Mouse (Mus musculus): Measurements from ENCODE around the gene Zfp961. TPM values are rescaled to one million over a fixed set of nuclear protein-coding genes. Genes with fewer than 3 reads are reported as not detected.
"Not testable (repeated sequence)": the region's sequence is repeated elsewhere in the genome, so short reads cannot be mapped to it uniquely, and the experiment has no call there.

Gene Zfp961
- polyA plus RNA-seq, 1 experiment from 2014 or later = 27.3 TPM

- no peaks in the 10 kb centered on the region for H3K9me3 ChIP-seq
- H3K27me3 ChIP-seq (replicated peaks; ENCODE audit: low read depth, poor library complexity, severe bottlenecking) = no peaks in the 10 kb centered on the region
- H3K36me3 ChIP-seq (replicated peaks) = no peaks in the 10 kb centered on the region
- H3K4me3 ChIP-seq = no peak overlapping the region
- DNase-seq (ENCODE audit: low spot score) = no peak
- H3K27ac ChIP-seq (replicated peaks) = no peak overlapping the region
- 78% methylated on average over 3 of the region's 3 CpGs for WGBS
- H3K4me1 ChIP-seq = no peaks in the 10 kb centered on the region
Observed at GRCm38 (mm10) chr8:72005912-72006311, 55.1 kb downstream of the Zfp961 start.

GRCm38 (mm10) chr8:72006763-72007162 lies 55.9 kb downstream of the Zfp961 start:
- Histone ChIP-seq H3K27ac (replicated peaks) (no peak overlapping the region), H3K9me3 (no peaks in the 10 kb centered on the region), H3K27me3 (replicated peaks; ENCODE audit: low read depth, poor library complexity, severe bottlenecking) (no peaks in the 10 kb centered on the region), H3K36me3 (replicated peaks) (no peaks in the 10 kb centered on the region), H3K4me1 (no peaks in the 10 kb centered on the region), H3K4me3 (no peak overlapping the region)
- 81% methylated on average over 1 of the region's 1 CpGs for WGBS
- no peak for DNase-seq (ENCODE audit: low spot score)

GRCm38 (mm10) chr8:72008134-72008641 lies 57.4 kb downstream of the Zfp961 start:
- Histone ChIP-seq H3K27me3 (replicated peaks; ENCODE audit: low read depth, poor library complexity, severe bottlenecking) (no peaks in the 10 kb centered on the region), H3K4me3 (no peak overlapping the region), H3K36me3 (replicated peaks) (no peaks in the 10 kb centered on the region), H3K4me1 (no peaks in the 10 kb centered on the region), H3K27ac (replicated peaks) (no peak overlapping the region), H3K9me3 (no peaks in the 10 kb centered on the region)
- DNase-seq (ENCODE audit: low spot score) = no peak
- 72% methylated on average over 3 of the region's 3 CpGs for WGBS

- H3K36me3 ChIP-seq (replicated peaks) = no peaks in the 10 kb centered on the region
- no peak for DNase-seq (ENCODE audit: low spot score)
- WGBS = 71% methylated on average over 3 of the region's 3 CpGs
Observed at GRCm38 (mm10) chr8:72009473-72009872, 58.6 kb downstream of the Zfp961 start, which contains the start of gene Cyp4f18. TSS of gene Cyp4f18 (minus strand) at chr8:72009626.

GRCm38 (mm10) chr8:72013506-72014228 lies 62.8 kb downstream of the Zfp961 start:
- H3K27ac ChIP-seq (replicated peaks); H3K4me1 ChIP-seq; DNase-seq (ENCODE audit: low spot score); H3K36me3 ChIP-seq (replicated peaks); H3K27me3 ChIP-seq (replicated peaks; ENCODE audit: low read depth, poor library complexity, severe bottlenecking); H3K4me3 ChIP-seq; H3K9me3 ChIP-seq: not testable (repeated sequence)
- 70% methylated on average over 6 of the region's 6 CpGs for WGBS

More at GRCm38 (mm10) chr8:72009473-72009872, 58.6 kb downstream of the Zfp961 start, which contains the start of gene Cyp4f18:
- no peak within 1 kb of the TSS for H3K4me3 ChIP-seq
- H3K27ac ChIP-seq (replicated peaks) = no peak within 1 kb of the TSS
- H3K9me3 ChIP-seq = no peaks in the 10 kb centered on the region
- H3K27me3 ChIP-seq (replicated peaks; ENCODE audit: low read depth, poor library complexity, severe bottlenecking) = no peaks in the 10 kb centered on the region
- no peaks in the 10 kb centered on the region for H3K4me1 ChIP-seq

- H3K27me3 ChIP-seq (replicated peaks; ENCODE audit: low read depth, poor library complexity, severe bottlenecking); H3K4me1 ChIP-seq; H3K4me3 ChIP-seq; H3K9me3 ChIP-seq; DNase-seq (ENCODE audit: low spot score); H3K27ac ChIP-seq (replicated peaks); H3K36me3 ChIP-seq (replicated peaks): not testable (repeated sequence)
- 83% methylated on average over 2 of the region's 2 CpGs for WGBS
Observed at GRCm38 (mm10) chr8:72017339-72017738, 66.5 kb downstream of the Zfp961 start.

GRCm38 (mm10) chr8:72018141-72018540 lies 67.3 kb downstream of the Zfp961 start:
- Histone ChIP-seq H3K4me1 (no peaks in the 10 kb centered on the region), H3K9me3 (no peaks in the 10 kb centered on the region), H3K27me3 (replicated peaks; ENCODE audit: low read depth, poor library complexity, severe bottlenecking) (no peaks in the 10 kb centered on the region), H3K27ac (replicated peaks) (no peak overlapping the region), H3K4me3 (no peak overlapping the region), H3K36me3 (replicated peaks) (no peaks in the 10 kb centered on the region)
- DNase-seq (ENCODE audit: low spot score) = no peak
- WGBS = 82% methylated on average over 2 of the region's 2 CpGs

- 84% methylated on average over 1 of the region's 1 CpGs for WGBS
- DNase-seq (ENCODE audit: low spot score); H3K9me3 ChIP-seq; H3K27me3 ChIP-seq (replicated peaks; ENCODE audit: low read depth, poor library complexity, severe bottlenecking); H3K36me3 ChIP-seq (replicated peaks); H3K4me3 ChIP-seq; H3K4me1 ChIP-seq; H3K27ac ChIP-seq (replicated peaks): not testable (repeated sequence)
Observed at GRCm38 (mm10) chr8:72019022-72019421, 68.2 kb downstream of the Zfp961 start.

GRCm38 (mm10) chr8:72019816-72020215 lies 69.0 kb downstream of the Zfp961 start:
- DNase-seq (ENCODE audit: low spot score) = no peak
- no peak overlapping the region for H3K27ac ChIP-seq (replicated peaks)
- no peaks in the 10 kb centered on the region for H3K36me3 ChIP-seq (replicated peaks)
- 65% methylated on average over 2 of the region's 2 CpGs for WGBS
- H3K4me1 ChIP-seq = no peaks in the 10 kb centered on the region
- no peak overlapping the region for H3K4me3 ChIP-seq
- H3K9me3 ChIP-seq = no peaks in the 10 kb centered on the region
- no peaks in the 10 kb centered on the region for H3K27me3 ChIP-seq (replicated peaks; ENCODE audit: low read depth, poor library complexity, severe bottlenecking)

- not testable (repeated sequence) for H3K36me3 ChIP-seq (replicated peaks); DNase-seq (ENCODE audit: low spot score); H3K27ac ChIP-seq (replicated peaks); H3K4me1 ChIP-seq; H3K9me3 ChIP-seq; H3K4me3 ChIP-seq; H3K27me3 ChIP-seq (replicated peaks; ENCODE audit: low read depth, poor library complexity, severe bottlenecking)
- 13% methylated on average over 5 of the region's 9 CpGs for WGBS
Observed at GRCm38 (mm10) chr8:72024886-72025285, 74.0 kb downstream of the Zfp961 start.

- H3K27me3 ChIP-seq (replicated peaks; ENCODE audit: low read depth, poor library complexity, severe bottlenecking); H3K36me3 ChIP-seq (replicated peaks); H3K4me1 ChIP-seq; H3K9me3 ChIP-seq; H3K4me3 ChIP-seq; DNase-seq (ENCODE audit: low spot score); H3K27ac ChIP-seq (replicated peaks): not testable (repeated sequence)
- 31% methylated on average over 4 of the region's 4 CpGs for WGBS
Observed at GRCm38 (mm10) chr8:72032926-72033325, 82.1 kb downstream of the Zfp961 start.

GRCm38 (mm10) chr8:72040918-72041317 lies 90.1 kb downstream of the Zfp961 start, which contains the start of gene Olfr372:
TSS of gene Olfr372 (plus strand) at chr8:72041218.
- DNase-seq (ENCODE audit: low spot score); H3K27ac ChIP-seq (replicated peaks); H3K4me1 ChIP-seq; H3K27me3 ChIP-seq (replicated peaks; ENCODE audit: low read depth, poor library complexity, severe bottlenecking); H3K36me3 ChIP-seq (replicated peaks); H3K4me3 ChIP-seq; H3K9me3 ChIP-seq: not testable (repeated sequence)
- WGBS = 89% methylated on average over 4 of the region's 4 CpGs

- no peak overlapping the region for H3K4me3 ChIP-seq
- H3K36me3 ChIP-seq (replicated peaks) = no peaks in the 10 kb centered on the region
- H3K9me3 ChIP-seq = no peaks in the 10 kb centered on the region
- H3K4me1 ChIP-seq = no peaks in the 10 kb centered on the region
- no peak overlapping the region for H3K27ac ChIP-seq (replicated peaks)
- no peaks in the 10 kb centered on the region for H3K27me3 ChIP-seq (replicated peaks; ENCODE audit: low read depth, poor library complexity, severe bottlenecking)
- 81% methylated on average over 1 of the region's 1 CpGs for WGBS
- no peak for DNase-seq (ENCODE audit: low spot score)
Observed at GRCm38 (mm10) chr8:72042493-72042892, 91.7 kb downstream of the Zfp961 start.

All from embryonic facial prominence, embryonic 10.5 days (tissue).